Mouse (Mus musculus) ES-E14 (cell line): Measurements from ENCODE around the gene C1rl. TPM values are rescaled to one million over a fixed set of nuclear protein-coding genes. Genes with fewer than 3 reads are reported as not detected.
"Not testable (repeated sequence)": the region's sequence is repeated elsewhere in the genome, so short reads cannot be mapped to it uniquely, and the experiment has no call there.

Experiments
- DNase-seq: peaks from one replicate; pipeline ENCODE4 v3.0.0-alpha.2; 2013; ENCODE audit warnings: low read depth, low spot score
- H3K27ac ChIP-seq: 2 replicates; pipeline ENCODE4 v1.5.1; 2012; ENCODE audit warnings: low read depth, mild to moderate bottlenecking, low read length, moderate library complexity, mixed read lengths; ENCODE audit not compliant: poor library complexity, insufficient read depth, severe bottlenecking
- H3K36me3 ChIP-seq: 2 replicates; pipeline ENCODE4 v1.6.1; 2012; ENCODE audit warnings: mild to moderate bottlenecking, low read length, moderate library complexity, mixed read lengths; ENCODE audit not compliant: control insufficient read depth, poor library complexity, insufficient read depth, severe bottlenecking
- H3K4me1 ChIP-seq, 2 experiments: fragments of 150-350 bp in 1 of 2; sonication (generic) in 1 of 2; 2 replicates each; pipeline ENCODE4 v1.6.1; 2012; ENCODE audit warnings: low read length in 2 of 2, mild to moderate bottlenecking in 1 of 2, mixed read lengths in 1 of 2; ENCODE audit not compliant: control insufficient read depth in 2 of 2, insufficient read depth in 2 of 2, poor library complexity in 1 of 2
- H3K4me3 ChIP-seq, 2 experiments: fragments of 150-350 bp in 1 of 2; sonication (generic) in 1 of 2; 2 replicates each; pipeline ENCODE4 v1.5.1; 2012; ENCODE audit warnings: low read length in 2 of 2, low read depth in 1 of 2, mild to moderate bottlenecking in 1 of 2, mixed read lengths in 1 of 2; ENCODE audit not compliant: insufficient read depth in 1 of 2, poor library complexity in 1 of 2, severe bottlenecking in 1 of 2
- H3K9ac ChIP-seq: 2 replicates; pipeline ENCODE4 v1.6.1; 2012; ENCODE audit warnings: low read depth, mild to moderate bottlenecking, low read length, mixed read lengths; ENCODE audit not compliant: poor library complexity, insufficient read depth, severe bottlenecking
- H3K9me3 ChIP-seq: fragments of 150-350 bp; sonication (generic); 2 replicates; pipeline ENCODE4 v1.6.1; 2012; ENCODE audit warnings: low read depth, mild to moderate bottlenecking, low read length; ENCODE audit not compliant: control insufficient read depth, insufficient read depth
- CHD2 ChIP-seq: IDR thresholded peaks from 2 replicates; pipeline ENCODE4 v1.6.1; 2014; ENCODE audit warnings: mild to moderate bottlenecking, low read depth, low read length, inconsistent platforms
- HCFC1 ChIP-seq: IDR thresholded peaks from 2 replicates; pipeline ENCODE4 v1.6.1; 2012; ENCODE audit warnings: low read length, inconsistent platforms, borderline replicate concordance; ENCODE audit not compliant: insufficient read depth
- MAFK ChIP-seq: IDR thresholded peaks from 2 replicates; pipeline ENCODE4 v1.6.1; 2014; ENCODE audit warnings: mild to moderate bottlenecking, low read depth, low read length, inconsistent platforms; ENCODE audit not compliant: insufficient read depth
- ZC3H11A ChIP-seq: IDR thresholded peaks from 2 replicates; pipeline ENCODE4 v1.6.1; 2012; ENCODE audit warnings: low read depth, mild to moderate bottlenecking, inconsistent platforms, low read length, borderline replicate concordance
- ZNF384 ChIP-seq: IDR thresholded peaks from 2 replicates; pipeline ENCODE4 v1.6.1; 2012; ENCODE audit warnings: low read depth, low read length, inconsistent platforms
- in situ Hi-C, 2 experiments: fragments of 600-800 bp; cut with MboI; formaldehyde crosslinking; loops; one replicate each; pipeline ENCODE4 v1.15.1; 2025; ENCODE audit warnings: low sequenced_read_pairs in 2 of 2, inconsistent platforms in 1 of 2; ENCODE audit not compliant: unreplicated experiment in 2 of 2
- total RNA-seq: library from RNA; depleted of rRNA; stranded (reverse); fragments of 300-350 nt; gene quantifications from 2 replicates; pipeline ENCODE4 v1.2.3, GENCODE M21; 2012; rRNA removed

C1rl gene
- total RNA-seq, 1 experiment = 1.0 TPM

DNA sequence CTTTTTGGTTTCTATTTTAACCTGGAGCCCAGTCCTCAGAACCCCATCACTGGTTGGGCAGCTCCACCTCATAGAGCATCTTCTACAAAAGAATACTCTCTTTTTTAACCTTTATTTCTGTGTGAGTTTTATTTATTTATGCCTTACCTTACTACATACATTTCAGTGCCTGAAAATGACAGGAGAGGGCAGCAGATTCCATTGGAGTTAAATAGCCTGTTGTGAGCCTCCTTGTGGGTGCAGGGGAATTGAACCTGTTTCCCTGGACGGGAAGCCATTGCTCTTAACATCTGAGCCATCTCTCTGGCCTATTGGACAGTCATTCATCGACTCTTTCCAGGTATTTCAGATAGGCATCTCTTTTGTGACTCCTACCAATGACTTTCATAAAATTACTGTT is 52.5 kb downstream of the C1rl start:
- in situ Hi-C loops = no loop called here
- no peaks in the 10 kb centered on the region for H3K9me3 ChIP-seq
- no peak overlapping the region for H3K27ac ChIP-seq
- H3K36me3 ChIP-seq = no peaks in the 10 kb centered on the region
- no peak overlapping the region for H3K4me3 ChIP-seq
- no peak for DNase-seq
- TF ChIP-seq CHD2 = no peak
- no peak for TF ChIP-seq MAFK
- no peak for TF ChIP-seq HCFC1
- TF ChIP-seq ZNF384 = no peak
- TF ChIP-seq ZC3H11A = no peak
- peaks cover 0 to 2% of the 10 kb centered on the region in 2 experiments; a peak in 1 of 4 replicates for H3K4me1 ChIP-seq
- H3K9ac ChIP-seq = no peak overlapping the region

DNA sequence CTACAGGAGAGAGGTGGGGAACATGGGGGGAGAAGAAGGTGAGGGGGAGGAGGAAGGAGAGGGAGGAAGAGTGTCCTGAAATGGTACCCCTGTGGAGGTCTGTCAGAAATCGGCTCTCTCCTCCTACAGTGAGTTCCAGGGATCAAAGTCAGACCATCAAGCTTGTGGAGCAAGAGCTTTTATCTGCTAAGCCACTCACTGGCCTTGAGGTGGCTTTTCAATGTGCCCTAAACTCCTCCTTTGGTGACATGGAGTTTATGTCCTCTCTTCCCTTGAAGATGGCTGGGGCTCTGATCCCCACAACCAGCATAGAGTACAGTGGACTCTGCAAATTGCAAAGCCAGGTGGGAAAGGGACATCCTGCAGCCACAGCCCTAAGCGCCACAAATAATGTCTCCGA is 55.1 kb downstream of the C1rl start:
- in situ Hi-C loops, H3K4me1 ChIP-seq, DNase-seq, H3K36me3 ChIP-seq, H3K9me3 ChIP-seq, H3K4me3 ChIP-seq, H3K27ac ChIP-seq, H3K9ac ChIP-seq: not testable (repeated sequence)

DNA sequence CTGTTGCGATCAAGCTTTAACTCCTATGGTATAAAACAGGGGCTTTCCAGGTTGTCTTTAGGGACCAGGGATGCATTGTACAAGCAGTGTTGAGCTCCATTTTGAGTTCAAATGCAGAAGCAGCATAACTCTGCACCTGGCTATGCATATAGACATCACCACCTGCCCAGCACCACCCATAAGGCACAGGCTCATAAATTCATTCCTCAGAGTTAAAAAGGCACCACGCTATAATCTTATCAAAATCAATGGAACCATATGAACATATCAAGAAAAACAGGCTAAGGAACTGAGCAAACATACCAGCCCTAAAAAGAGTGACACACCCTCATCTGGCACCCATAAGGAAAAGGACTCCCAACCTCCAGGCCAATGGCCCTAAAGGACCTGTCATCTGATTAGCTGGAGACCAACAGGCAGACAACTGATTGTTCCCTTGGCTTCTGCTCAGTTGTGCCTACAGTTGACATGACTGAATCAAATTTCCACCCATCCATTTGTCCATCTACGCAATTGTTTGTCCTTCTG is 56.2 kb downstream of the C1rl start:
- Histone ChIP-seq H3K9me3 (no peaks in the 10 kb centered on the region), H3K9ac (no peak overlapping the region), H3K27ac (no peak overlapping the region), H3K36me3 (no peaks in the 10 kb centered on the region), H3K4me3 (no peak overlapping the region), H3K4me1 (no peaks in the 10 kb centered on the region)
- no peak for DNase-seq
- TF ChIP-seq ZNF384 = no peak
- no peak for TF ChIP-seq MAFK
- no peak for TF ChIP-seq CHD2
- no peak for TF ChIP-seq ZC3H11A
- no peak for TF ChIP-seq HCFC1
- in situ Hi-C loops = no loop called here

DNA sequence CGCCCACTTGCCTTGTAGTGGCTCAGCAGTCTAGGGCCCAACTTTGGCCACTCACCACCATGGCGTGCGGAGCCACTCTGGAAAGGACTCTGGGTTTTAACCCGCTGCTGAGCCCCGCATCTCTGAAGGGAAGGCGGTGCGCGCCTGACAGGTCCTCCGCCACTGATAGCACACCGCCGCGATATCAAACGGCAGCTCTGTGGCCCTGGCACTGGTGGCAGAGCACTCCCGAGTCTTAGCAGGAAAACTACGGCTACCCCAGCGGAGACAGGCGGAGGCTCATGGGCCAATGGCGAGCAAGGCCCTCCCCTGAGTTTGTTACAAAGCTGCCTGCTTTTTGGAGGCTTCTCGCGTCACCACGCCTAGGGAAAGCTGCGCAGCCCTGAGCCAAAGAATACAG is 59.9 kb downstream of the C1rl start:
- TF ChIP-seq HCFC1 (no peak), CHD2 (no peak), ZNF384 (no peak), MAFK (no peak), ZC3H11A (no peak)
- H3K4me3 ChIP-seq = peak overlapping the region; percentile 74 to 90

DNA sequence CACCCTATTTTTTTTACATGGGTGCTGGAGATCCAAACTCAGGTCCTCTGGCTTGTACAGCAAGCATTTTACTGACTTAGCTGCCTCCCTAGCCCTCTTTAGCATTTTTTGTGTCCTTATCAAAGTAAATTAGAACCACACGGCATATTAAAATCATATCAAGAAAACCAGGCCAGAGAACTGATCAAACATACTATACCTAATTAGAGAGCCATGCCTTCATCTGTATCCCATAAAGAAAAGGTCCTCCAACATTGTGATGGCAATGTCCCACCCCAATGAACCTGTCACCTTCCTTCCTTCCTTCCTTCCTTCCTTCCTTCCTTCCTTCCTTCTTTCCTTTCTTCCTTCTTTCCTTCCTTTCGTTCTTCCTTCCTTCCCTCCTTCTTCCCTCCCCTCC is 63.0 kb downstream of the C1rl start:
- DNase-seq, H3K4me3 ChIP-seq, H3K27ac ChIP-seq, in situ Hi-C loops, H3K9ac ChIP-seq, H3K9me3 ChIP-seq, H3K4me1 ChIP-seq, H3K36me3 ChIP-seq: not testable (repeated sequence)

More for the DNA sequence above, 59.9 kb downstream of the C1rl start:
- in situ Hi-C loops = no loop called here
- no peaks in the 10 kb centered on the region for H3K4me1 ChIP-seq
- peak; percentile 47 for DNase-seq
- H3K9me3 ChIP-seq = no peaks in the 10 kb centered on the region
- H3K36me3 ChIP-seq = no peaks in the 10 kb centered on the region
- peak overlapping the region; percentile 16; the same call in 1 of the 2 replicates for H3K27ac ChIP-seq
- peak overlapping the region; percentile 73 for H3K9ac ChIP-seq

Other genes starting within 250 kb of the C1rl start
- 0.05 and 0.22 TPM in 2 replicates for gene Cd163, start 188.5 kb upstream of the C1rl start, total RNA-seq
- 34.4 and 35.7 TPM in 2 replicates for gene Pex5, start 78.0 kb upstream of the C1rl start, total RNA-seq
- 37.0 and 79.2 TPM in 2 replicates for gene Clstn3, start 28.3 kb upstream of the C1rl start, total RNA-seq
- gene C1ra, start 19.3 kb downstream of the C1rl start, total RNA-seq = 0.26 and 0.31 TPM in 2 replicates
- 2.6 and 9.2 TPM in 2 replicates for gene C1s1, start 49.2 kb downstream of the C1rl start, total RNA-seq
- 0.26 TPM in 1 of 2 replicates, not detected in the other for gene C1rb, start 77.2 kb downstream of the C1rl start, total RNA-seq
- gene C1s2, start 143.0 kb downstream of the C1rl start, total RNA-seq = 0.27 and 0.63 TPM in 2 replicates
- 65.5 and 107 TPM in 2 replicates for gene Lpcat3, start 169.9 kb downstream of the C1rl start, total RNA-seq
- 292 and 344 TPM in 2 replicates for gene Emg1, start 219.1 kb downstream of the C1rl start, total RNA-seq
- gene Phb2, start 219.2 kb downstream of the C1rl start, total RNA-seq = 530 and 581 TPM in 2 replicates
- 15.1 and 16.5 TPM in 2 replicates for gene Ptpn6, start 245.6 kb downstream of the C1rl start, total RNA-seq
- gene Grcc10, start 248.3 kb downstream of the C1rl start, total RNA-seq = 108 and 128 TPM in 2 replicates